Mouse (Mus musculus) CD4-positive, CD25-positive, alpha-beta regulatory T cell, adult 4 months (primary cell): ENCODE results near the gene Psen1. TPM values are rescaled to one million over a fixed set of nuclear protein-coding genes. Genes with fewer than 3 reads are reported as not detected.

ENCODE experiments used
- ATAC-seq: one replicate; pipeline ENCODE4 v1.8.0; 2017
- polyA plus RNA-seq, 2 experiments: library from polyadenylated mRNA; unstranded; fragments of 100-300 nt; shearing (Covaris generic); gene quantifications; one replicate each; pipeline ENCODE4 v1.2.1; 2017

Gene Psen1
- polyA plus RNA-seq, 2 experiments from 2014 or later, result 94.1 to 107 TPM

- ATAC-seq, result peak; percentile 34
Observed at GRCm38 (mm10) chr12:83726510-83727308, 38.8 kb downstream of the Psen1 start.

- no peak for ATAC-seq
Observed at GRCm38 (mm10) chr12:83732225-83732624, 44.3 kb downstream of the Psen1 start.

DNA sequence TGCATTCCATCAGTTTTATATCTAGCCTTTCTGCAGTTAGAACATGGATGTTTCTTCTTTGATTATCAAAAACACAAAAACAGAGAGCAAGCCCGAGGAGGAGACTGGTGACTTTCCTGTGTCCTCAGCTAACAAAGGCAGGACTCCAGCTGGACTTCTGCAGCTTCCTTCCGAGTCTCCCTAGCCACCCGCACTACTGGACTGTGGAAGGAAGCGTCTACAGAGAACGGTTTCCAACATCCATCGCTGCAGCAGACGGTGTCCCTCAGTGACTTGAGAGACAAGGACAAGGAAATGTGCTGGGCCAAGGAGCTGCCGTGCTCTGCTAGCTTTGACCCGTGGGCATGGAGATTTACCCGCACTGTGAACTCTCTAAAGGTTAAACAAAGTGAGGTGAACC lies 46.1 kb downstream of the Psen1 start:
- no peak for ATAC-seq

DNA sequence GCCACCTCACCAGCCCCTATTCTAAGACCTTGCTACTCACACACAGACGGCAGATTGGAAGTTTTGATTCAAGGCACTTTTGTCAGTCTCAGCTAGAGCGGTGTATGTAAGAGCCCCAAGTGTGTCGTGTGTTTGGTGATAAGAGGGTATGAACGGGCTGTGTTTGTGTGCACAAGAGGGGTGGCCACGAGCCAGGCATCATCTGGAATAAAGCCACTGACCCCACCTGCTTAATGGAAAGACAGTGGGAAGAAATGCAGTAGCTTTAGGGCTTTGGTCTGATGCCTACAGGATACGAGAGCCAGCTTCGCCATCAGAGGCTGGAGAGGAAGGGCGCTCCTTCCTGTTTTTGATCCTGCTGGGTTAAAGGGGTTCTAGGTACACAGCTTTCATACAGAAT lies 48.3 kb downstream of the Psen1 start:
- no peak for ATAC-seq

GRCm38 (mm10) chr12:83738651-83739050 lies 50.7 kb downstream of the Psen1 start:
- ATAC-seq, result no peak

- no peak for ATAC-seq
Observed at GRCm38 (mm10) chr12:83741722-83742121, 53.8 kb downstream of the Psen1 start.

DNA sequence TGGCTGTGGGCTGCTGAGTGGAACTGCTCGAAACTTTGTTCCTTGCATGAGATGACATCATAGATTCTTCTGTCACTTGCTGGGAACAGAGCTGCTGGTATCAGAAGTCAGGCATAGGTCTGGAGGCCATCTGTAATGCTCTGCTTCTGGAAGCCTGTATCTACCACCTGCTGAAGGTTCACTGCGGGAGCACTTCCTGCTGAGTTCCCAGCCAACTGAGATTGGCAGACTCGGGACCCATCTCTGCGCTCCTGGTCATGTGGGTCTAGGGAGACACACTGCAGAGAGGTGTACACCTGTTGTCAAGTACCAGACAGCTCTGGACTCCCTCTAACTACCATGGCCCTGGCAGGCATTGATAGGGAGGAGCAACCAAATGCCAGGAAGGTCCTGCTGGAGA lies 54.9 kb downstream of the Psen1 start:
- ATAC-seq, result no peak

DNA sequence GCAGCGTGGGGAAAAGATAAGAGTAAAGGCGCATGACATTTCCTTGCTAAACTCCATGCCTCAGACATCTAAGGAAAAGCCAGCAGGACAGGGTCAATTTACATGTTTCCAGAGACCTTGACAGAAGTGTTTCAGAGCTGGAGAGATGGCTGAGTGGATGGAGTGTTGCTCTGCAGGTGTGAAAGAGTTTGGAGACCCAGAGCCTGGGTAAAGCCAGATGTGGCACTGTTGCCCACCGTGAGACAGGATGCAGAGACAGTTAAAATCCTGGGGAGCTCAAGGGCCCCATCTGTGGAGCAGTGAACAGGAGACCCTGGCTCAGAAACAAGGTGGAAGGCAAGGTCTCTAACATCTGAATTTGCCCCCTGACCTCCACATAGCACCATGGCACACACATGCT lies 55.8 kb downstream of the Psen1 start:
- no peak for ATAC-seq

- no peak for ATAC-seq
Observed at GRCm38 (mm10) chr12:83749186-83749585, 61.2 kb downstream of the Psen1 start.

- ATAC-seq, result no peak
Observed at GRCm38 (mm10) chr12:83752495-83752894, 64.5 kb downstream of the Psen1 start.

- no peak for ATAC-seq
Observed at GRCm38 (mm10) chr12:83758735-83759134, 70.8 kb downstream of the Psen1 start.

DNA sequence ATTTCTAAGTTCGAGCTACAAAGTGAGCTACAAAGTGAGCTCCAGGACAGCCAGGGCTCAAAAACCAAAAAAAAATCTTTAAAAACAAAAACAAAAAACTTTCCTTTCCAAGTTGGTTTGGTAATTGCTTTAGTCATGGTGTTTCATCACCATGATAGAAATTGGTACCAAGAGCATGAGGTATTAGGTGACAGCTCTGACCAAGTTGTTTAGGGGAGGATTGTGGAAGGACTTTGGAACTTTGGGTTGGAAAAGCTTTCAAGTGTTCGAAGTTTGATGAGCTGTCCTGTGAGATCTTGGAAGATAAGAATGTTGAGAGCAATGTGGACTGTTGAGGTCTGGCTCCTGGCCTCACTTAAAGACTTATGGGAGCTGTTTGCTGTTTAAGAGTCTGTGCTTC lies 72.2 kb downstream of the Psen1 start:
- no peak for ATAC-seq

- ATAC-seq, result peak; percentile 58
Observed at GRCm38 (mm10) chr12:83762706-83763105, 74.8 kb downstream of the Psen1 start.

GRCm38 (mm10) chr12:83763311-83764043 lies 75.5 kb downstream of the Psen1 start, which contains the start of gene Papln:
TSS of gene Papln (plus strand) at chr12:83763634.
- peak; percentile 43 for ATAC-seq

- no peak for ATAC-seq
Observed at GRCm38 (mm10) chr12:83764044-83764365, 76.1 kb downstream of the Psen1 start.

- no peak for ATAC-seq
Observed at GRCm38 (mm10) chr12:83764519-83764918, 76.6 kb downstream of the Psen1 start.

DNA sequence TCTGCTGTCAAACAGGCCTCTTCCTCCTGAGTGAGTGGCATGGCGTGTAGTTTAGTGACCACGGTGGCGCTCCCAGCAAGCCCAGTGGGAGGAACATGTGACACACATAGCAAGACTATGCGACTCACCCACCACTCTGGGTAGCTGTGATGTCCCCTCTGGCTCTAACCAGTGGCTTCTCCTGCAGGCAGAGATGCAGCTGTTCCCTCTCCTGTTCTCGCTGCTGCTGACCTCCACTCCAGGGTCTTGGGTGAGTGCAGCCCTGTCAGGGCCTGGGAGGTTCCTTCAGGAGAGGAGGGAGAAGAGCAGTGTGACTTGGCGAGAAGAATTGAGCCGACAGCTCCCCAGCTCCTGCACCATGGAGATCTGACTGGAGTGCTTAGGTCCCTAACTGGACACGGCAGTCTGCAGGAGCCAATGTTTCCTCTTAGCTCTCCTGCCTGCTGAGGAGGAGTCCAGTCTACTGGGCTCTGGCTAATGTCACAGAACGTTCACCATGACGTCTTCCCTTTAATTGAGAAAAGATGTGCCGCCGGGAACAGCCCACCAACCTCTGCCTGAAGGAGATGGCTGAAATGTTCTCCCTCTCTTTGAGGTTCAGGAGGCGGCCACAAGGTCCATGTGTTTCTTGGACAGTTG lies 78.1 kb downstream of the Psen1 start:
- ATAC-seq, result no peak

DNA sequence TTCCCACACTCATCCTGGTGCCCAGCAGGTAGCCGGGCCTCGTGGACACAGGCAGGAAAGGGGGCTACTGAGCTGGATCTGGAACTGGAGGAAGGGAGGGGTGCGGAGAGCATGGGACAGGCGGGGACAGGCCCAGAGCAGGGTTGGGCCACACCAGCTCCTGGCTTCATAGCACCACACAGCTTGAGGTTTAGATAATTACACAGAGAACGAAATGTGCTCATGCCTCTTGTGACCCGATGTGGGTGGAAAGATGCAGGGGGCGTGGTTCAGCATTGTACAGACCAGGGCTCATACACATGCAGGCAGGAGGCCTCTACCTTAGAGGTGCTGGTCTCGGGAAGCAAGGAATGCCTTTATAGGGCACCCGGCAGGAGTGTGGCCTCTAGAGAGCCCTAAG lies 79.9 kb downstream of the Psen1 start:
- no peak for ATAC-seq

- ATAC-seq, result no peak
Observed at GRCm38 (mm10) chr12:83768235-83768899, 80.4 kb downstream of the Psen1 start.

- no peak for ATAC-seq
Observed at GRCm38 (mm10) chr12:83770418-83771256, 82.7 kb downstream of the Psen1 start.

DNA sequence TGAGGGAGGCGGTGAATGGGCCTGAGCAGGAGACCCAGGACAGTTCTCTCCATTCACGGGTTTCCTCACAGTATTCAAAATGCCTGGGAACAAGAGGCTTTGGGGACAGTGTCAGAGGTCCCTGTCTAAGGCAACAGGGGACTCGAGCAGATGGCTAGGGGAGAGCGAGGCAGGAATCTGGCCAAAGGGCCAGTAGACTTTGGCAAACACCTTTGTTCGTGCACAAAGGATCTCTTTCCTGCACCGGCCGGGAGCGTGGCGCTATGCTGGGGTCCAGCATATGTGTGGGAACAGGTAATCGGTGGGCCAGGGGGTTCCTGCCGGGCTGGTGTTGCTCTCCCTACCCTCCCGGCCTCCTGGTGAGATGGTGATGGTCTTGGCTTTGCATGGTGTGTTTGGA lies 87.7 kb downstream of the Psen1 start:
- no peak for ATAC-seq

GRCm38 (mm10) chr12:83776766-83777165 lies 88.8 kb downstream of the Psen1 start:
- no peak for ATAC-seq
